Mouse (Mus musculus) retina, adult 2 months (tissue): ENCODE results near the gene Slc16a12.

Experiments used
- DNase-seq: peaks from one replicate; pipeline ENCODE4 v3.0.0-alpha.2; 2012; ENCODE audit warnings: low read depth, low spot score

The Slc16a12 gene

DNA sequence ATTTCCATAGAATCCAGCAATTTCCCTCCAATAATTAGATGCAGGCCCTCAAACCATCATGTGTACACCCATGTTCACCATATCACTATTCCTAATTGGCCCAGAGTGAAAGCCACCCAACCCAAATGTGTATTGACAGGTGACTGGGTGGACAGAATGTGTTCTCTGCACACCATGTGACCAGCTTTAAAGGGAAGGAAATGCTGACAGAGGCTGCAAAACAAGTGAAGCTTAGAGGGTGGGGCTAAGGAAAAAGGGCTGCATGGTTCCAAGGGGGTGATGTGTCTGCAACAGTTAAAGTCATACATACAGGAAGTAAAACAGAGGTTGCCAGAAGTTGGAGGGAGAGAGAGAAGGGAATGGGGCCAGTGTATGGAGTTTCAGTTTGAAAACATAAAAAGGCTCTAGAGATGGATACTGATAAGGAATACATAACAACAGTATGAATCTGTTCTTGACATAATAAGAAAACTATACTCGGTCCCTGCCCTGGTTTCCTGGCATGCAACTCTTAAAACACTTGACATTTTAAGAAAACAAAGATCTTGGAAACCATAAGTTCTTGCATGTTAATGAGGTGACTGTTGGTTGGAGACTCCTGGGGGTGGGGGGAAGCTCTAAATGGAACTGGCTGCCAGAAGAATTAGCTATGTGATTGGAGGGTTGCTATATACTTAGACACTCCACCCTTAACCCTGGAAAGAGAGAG lies 20.7 kb downstream of the Slc16a12 start:
- no peak for DNase-seq

DNA sequence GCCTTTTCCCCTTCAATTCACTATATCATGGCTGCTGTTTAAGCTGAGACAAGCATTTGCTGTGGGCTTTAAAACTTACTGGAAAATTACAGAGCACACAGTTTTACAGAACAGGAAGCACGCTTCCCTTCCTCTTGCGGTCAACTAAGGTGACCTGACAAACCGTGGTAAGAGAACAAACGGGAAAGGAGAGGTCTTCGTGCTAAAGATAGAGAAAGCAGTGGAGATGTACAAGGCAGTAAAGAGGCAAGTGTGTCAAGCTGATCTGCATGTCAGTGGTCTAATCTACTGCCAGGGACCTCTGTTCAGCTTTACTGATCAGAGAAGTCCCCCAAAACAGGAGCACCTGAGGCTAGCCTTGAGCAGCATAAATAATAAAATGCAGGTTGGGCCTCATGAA lies 21.7 kb downstream of the Slc16a12 start:
- DNase-seq: no peak

GRCm38 (mm10) chr19:34724598-34724997 lies 22.5 kb downstream of the Slc16a12 start:
- DNase-seq: no peak

- DNase-seq: no peak
Measured at GRCm38 (mm10) chr19:34722541-34722940, 24.5 kb downstream of the Slc16a12 start.

DNA sequence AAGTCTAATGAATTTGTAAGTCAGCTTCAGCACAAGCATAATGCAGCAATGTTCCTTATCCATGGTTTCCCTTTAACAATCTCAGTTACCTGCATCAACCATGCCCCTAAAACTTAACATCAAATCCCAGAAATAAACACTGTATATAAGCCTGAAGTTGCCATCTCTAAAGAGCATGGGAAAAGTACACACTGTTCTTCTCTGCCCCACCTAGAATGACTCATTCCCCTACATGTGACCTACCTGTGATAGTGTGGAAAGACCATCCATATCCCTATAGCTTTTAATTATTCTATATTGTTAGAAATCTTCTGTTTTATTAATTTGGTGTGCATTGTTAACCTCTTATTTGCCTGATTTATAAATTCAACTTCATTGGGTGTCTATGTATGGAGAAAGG lies 27.0 kb downstream of the Slc16a12 start:
- DNase-seq: no peak

- DNase-seq: no peak
Measured at GRCm38 (mm10) chr19:34718963-34719362, 28.1 kb downstream of the Slc16a12 start.

GRCm38 (mm10) chr19:34718478-34718877 lies 28.6 kb downstream of the Slc16a12 start:
- no peak for DNase-seq

- DNase-seq: no peak
Measured at GRCm38 (mm10) chr19:34715895-34716294, 31.2 kb downstream of the Slc16a12 start.

DNA sequence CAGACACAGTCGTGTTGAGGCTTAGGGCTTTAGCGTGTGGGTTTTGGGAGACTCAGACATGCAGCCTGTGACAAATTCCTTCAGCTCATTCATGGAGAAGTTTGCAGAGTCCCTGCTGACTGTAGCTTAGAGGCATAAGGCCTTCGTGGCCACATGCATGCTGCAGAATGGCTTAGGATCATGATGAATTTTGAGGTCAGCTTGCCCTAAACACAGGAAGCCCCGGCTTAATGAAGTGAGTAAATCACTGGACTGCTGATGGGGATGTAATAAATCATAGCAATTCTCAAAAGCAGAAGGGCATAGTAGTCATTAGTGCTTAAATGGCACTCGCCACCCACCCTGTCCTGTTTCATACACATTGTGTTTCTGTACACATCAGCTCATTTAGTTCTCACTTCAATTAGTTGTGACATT lies 32.8 kb downstream of the Slc16a12 start:
- DNase-seq: no peak

- no peak for DNase-seq
Measured at GRCm38 (mm10) chr19:34712050-34712449, 35.0 kb downstream of the Slc16a12 start.

- DNase-seq: no peak
Measured at GRCm38 (mm10) chr19:34708221-34708620, 38.9 kb downstream of the Slc16a12 start.

GRCm38 (mm10) chr19:34707571-34707970 lies 39.5 kb downstream of the Slc16a12 start:
- DNase-seq: no peak

DNA sequence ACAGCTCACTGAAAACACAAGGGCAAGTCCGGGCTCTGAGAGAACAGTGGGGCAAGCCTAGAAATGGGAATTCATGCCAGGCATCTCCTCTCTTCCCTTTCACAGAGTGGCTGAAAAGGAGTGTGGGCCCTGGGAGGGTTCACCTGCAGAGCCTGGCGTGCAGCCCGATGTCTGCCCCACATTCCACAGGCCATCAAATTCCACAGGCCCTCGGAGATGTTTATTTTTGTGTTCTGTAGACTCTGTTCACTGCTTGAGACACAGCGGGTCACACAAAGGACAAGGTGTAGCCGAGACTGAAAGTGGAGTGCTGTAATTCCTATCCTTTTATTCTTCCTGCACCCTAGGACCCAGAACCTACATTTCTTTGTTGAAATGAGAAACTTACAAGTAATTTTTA lies 40.8 kb downstream of the Slc16a12 start:
- no peak for DNase-seq

GRCm38 (mm10) chr19:34705141-34705540 lies 41.9 kb downstream of the Slc16a12 start:
- no peak for DNase-seq

DNA sequence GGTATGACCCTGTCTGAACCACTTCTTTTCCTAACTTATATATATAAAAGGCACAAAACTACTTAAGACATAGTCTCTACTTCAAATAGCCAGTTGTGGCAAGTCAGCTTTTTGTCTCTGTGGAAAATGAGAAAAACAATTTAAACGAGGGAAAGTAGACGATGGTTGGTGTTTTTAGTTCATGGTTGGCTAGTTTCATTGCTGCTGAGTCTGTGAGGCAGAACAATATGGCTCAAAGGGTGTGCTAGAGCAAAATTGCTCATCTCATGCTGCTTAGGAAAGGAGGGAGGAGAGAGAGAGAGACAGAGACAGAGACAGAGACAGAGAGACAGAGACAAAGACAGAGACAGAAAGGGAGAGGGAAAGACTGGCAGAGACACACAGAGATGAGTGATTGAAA lies 47.8 kb downstream of the Slc16a12 start:
- DNase-seq: no peak

DNA sequence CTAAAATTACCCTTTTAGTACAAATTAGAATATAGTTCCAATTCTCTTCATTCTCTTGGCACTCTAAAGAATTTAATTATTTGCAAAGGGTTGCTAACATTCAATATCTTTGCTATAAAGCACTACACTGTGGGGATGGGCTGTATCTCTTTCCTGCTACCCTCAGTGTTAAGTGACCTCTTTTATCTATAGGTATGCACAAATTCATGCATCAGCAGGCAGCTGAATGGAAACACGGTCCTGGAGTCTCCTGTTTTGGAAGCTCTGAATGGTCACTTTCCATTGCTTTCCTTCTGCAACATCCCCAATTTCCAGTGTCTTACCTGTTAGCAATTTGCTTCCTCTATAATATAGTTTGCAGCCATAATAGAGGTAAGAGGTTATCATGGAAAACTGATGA lies 48.2 kb downstream of the Slc16a12 start:
- DNase-seq: no peak

DNA sequence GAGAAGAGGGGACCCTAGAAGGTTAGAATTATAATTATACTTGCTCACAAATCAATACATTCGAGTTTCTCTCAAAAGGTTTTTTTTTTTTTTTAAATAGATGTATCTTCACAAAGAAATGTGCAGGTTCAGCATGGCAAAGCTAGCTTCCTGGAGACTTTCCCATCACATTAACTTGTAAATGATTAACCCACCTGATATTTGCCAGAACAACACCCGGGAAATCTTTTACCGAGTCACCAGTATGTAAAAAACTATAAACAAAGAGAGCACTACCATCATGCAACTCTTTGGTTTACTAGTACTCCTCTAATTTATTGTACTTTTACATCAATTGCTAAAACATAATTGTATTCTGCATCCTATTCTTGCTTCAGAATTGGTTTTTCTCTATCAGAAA lies 48.7 kb downstream of the Slc16a12 start:
- no peak for DNase-seq

DNA sequence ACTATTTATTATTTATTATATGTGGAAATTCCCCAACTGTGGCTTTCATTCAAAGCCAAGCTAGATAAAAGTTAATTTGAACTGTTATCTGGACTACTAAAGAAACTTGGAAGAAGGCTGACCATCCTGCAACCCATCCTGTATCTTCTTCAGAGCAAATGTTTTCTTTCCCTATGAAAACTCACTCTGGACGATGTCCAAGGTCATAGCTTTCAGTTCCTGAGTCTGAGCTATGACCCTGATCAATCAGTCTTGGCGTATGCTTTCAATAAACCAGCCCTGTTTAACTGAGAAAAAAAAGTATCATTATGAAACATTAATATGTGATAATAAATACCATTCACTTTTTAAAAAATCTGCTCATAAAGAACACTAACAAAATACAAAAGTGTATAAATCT lies 49.6 kb downstream of the Slc16a12 start:
- DNase-seq: no peak

DNA sequence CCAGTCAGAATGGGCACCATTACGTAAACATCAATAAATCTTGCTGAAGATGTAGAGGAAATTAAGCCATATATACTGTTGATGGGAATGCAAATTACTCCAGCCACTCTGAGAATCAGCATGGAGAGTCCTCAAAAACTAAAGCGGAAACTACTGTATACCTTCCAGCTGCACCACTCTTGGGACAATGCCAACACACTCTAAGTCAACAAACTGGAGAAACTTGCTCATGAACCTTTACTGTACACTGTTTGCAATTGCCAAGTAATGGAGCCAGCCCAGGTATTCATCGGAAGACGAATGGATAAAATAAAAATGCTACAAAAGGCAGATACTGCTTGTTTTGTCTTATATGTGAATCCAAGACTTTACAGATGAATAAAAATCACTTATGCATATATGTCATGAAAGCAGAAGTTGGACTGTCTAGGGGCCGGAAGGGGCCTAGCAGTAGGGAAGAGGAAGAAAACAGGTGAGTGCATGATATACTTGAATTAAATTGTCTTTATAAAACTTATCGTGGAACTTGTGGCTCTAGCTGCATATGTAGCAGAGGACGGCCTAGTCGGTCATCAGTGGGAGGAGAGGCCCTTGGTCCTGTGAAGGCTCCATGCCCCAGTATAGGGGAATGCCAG lies 50.6 kb downstream of the Slc16a12 start:
- no peak for DNase-seq

DNA sequence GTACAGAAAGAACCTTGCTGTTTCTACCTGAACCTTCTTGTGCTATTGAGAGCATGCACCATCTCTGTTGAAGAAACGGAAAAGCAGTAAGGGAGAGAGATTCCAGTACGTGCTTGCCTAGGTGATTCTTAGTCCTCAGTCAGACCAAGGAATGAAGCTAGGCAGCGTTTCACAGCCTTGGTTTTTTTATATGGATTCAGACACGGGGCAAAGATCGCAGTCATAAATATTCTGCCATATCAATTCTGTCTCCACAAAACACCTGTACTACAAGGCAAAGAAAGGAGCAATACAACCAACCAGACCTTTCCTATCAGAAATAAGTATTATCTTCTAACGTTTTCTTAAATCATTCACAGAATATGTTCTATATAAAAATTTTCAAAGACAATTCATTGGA lies 55.7 kb downstream of the Slc16a12 start:
- no peak for DNase-seq

- DNase-seq: no peak
Measured at GRCm38 (mm10) chr19:34685530-34685929, 61.6 kb downstream of the Slc16a12 start.

- peak; percentile 4 for DNase-seq
Measured at GRCm38 (mm10) chr19:34684857-34685256, 62.2 kb downstream of the Slc16a12 start.

GRCm38 (mm10) chr19:34678428-34678827 lies 68.7 kb downstream of the Slc16a12 start:
- DNase-seq: no peak
